Mouse (Mus musculus) MEL-GATA-1-ER (cell line): ENCODE measurements around the gene Abcc5.
A peak's percentile ranks its signal among the peaks of the same experiment; 100 is the strongest.
"Not testable (repeated sequence)": the region's sequence is repeated elsewhere in the genome, so short reads cannot be mapped to it uniquely, and the experiment has no call there.

Experiments used
- DNase-seq: peaks from one replicate; pipeline ENCODE4 v3.0.0-alpha.2; 2012; ENCODE audit warnings: low read depth; ENCODE audit errors: extremely low read depth

Gene Abcc5

DNA sequence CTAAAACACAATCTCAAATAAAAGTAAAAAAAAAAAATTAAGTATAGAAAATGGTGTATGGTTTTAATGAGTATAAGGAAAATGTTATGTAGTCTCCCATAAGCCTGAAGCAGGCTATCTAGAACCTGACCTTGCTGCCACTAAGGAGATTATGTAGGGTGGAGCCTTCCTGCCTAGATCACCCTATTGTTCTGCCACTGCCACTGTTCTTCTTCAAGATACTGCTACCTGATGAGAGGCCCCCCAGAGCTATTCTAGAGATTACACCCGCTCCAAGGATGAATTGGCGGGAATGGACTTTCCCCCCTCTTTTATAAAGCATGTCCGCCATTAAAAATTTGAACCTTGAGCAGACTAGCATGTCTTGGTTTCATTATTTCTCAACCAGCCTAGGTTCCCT, 64.7 kb downstream of the Abcc5 start:
- DNase-seq: not testable (repeated sequence)

DNA sequence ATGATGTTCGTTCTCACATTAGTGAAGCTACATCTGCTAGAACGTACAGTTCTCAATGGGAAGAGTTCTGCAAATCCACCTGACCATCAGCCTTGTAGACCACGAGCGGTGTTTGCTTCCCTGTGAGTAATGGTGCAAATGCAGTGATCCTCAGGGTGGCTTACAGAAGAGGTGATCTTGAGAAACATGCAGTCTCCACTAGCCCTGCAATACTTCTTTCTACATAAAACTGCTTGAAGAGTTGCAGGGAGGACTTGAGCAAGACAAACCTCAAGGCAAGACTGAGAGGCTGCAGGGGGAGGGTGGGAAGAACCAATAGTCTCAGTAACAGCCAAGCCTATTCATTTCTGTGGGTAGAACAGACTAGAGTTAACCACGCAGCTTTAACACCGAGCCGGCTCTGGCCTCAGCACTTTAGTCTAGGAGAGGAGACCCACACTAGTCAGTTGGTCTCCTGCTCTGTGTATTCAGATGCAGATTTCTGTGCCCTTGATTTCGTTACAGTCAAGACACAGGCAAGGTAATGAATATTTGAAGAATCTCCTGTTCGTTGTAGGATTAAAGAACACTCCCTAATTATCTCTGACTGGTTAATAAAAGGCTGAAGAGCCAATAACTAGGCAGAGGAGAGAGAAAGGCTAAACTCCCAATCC, 66.4 kb downstream of the Abcc5 start:
- DNase-seq: no peak

DNA sequence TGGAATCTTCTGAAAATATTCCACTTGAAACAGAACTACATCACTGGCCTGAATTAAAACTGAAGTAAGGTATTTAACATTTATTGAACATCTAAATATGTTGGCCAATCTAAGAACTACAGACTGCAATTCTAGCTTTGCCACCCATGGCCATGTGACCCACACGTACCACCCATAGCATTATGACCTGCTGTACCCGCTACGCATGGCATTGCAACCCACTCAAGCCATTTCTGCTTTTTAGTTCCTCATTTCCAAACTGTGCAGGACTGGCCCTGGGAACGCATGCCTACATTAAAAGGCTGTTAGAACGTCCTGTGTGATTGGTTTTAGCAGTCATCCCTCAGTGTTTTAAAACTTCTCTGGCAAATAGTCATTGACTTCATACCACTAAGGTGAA, 68.4 kb downstream of the Abcc5 start:
- DNase-seq: peak; percentile 28

GRCm38 (mm10) chr16:20354762-20355161, 71.4 kb downstream of the Abcc5 start:
- no peak for DNase-seq

DNA sequence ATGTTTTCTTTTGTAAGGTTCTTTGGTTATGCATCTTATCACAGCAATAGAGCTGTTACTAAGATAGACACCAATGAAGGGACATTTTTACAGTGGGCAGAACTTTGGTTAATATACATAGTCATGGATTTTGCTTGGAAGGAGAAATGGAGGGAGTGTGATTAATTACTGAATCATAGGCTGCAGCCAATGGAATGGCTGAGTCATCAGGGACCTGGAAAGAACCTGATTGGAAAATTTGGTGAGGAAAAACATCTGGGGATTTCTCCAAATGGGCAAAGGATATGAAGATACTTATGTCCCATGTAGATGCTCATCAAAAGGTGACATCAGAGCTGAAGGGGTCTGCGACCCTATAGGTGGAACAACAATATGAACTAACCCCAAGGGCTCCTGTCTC, 72.2 kb downstream of the Abcc5 start:
- no peak for DNase-seq

DNA sequence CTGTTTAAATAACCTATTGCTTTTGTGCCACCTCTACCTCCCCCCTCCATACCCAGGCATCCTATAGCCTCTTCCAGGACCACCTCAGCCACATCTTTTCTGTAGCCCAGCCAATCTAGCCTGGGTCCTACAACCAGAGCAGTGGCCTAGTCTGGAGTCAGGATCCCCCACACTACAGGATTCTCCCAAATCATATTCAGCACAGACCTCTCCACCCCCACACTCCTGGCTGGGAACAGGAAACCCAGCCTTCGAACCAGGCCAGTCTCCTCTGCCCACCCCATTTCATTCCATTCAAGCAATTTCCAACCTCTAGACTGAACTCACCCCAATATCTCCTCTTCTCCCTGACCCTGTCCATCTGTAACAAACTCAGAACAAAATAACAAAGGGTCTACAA, 80.7 kb downstream of the Abcc5 start:
- DNase-seq: no peak

DNA sequence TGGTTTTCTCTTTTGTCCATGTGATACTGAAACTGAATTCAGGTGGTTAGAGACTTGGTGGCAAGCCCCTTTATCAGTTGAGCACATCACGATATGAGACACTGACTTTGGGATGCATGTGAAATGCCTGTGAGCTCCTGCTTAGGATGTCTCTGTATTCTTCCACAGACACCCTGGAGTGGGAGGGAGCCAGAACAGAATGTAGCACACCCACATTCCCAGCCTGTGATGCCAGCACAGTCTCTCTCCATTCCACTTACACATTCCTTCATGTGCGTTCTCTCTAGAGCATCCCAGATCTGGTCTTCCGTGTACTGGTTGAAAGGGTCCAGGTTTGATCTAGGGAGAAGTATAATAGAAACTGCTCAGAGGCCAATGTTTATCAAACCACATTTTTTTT, 87.6 kb downstream of the Abcc5 start:
- DNase-seq: no peak

DNA sequence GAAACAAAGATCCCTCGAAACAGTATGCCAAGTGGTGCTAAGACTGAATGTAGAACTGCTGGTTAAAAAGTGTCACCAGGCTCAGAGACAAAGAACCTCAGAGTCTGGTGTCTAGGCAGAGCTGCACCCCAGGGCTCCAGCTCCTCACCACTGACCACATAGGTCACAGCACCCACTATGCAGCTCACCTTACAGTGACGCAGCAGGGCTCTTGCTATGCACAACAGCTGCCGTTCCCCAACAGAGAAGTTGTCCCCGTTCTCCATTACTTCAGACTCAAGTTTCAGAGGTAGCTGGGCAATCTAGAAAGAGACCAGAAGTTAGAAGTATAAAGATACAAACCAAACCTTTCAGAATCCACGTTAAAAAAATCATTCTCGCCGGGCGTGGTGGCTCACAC, 91.3 kb downstream of the Abcc5 start:
- DNase-seq: no peak

GRCm38 (mm10) chr16:20328306-20328705, 97.9 kb downstream of the Abcc5 start:
- no peak for DNase-seq

DNA sequence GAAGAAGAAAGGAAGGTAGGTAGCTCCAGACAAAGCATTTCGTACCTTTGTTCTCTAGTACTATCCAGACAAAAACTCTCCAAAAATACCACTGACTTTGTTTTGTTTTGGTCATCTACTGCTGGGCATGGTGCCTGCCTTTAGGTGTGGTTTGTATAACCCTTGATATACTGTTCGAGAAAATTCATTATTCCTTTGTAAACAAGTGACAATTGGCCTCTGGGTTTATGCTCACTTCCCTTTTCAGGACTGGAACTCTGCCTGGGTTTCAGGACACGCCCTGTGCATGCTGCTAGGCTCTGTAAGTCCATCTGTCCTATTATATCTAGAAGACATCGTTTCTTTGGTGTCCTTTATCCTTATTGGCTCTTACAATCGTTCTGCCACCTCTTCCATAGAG, 100.9 kb downstream of the Abcc5 start, which contains the start of gene Cyp2ab1:
TSS of gene Cyp2ab1 (minus strand) at position 119 of the 400 bp plus-strand sequence.
- peak; percentile 56 for DNase-seq

DNA sequence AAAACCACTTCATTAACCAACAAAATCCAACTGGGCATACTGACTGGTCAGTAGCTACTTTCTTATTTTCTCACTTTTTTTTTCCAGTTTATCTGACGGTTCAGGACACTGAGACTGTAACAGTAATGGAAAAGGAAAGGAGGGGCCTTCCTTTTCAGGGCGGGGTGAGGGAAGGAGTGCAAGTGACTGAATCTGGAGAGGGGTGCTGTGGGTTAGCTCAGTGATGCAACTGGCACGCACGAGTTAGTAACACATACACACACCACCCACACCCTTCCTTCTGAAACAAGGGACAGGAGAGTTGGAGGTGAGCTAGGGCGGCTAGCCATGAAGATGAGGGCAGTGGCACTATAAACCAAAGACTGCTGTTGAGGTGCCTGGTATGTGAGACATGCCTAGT, 102.3 kb downstream of the Abcc5 start:
- DNase-seq: no peak

GRCm38 (mm10) chr16:20322274-20322673, 103.9 kb downstream of the Abcc5 start:
- DNase-seq: no peak

DNA sequence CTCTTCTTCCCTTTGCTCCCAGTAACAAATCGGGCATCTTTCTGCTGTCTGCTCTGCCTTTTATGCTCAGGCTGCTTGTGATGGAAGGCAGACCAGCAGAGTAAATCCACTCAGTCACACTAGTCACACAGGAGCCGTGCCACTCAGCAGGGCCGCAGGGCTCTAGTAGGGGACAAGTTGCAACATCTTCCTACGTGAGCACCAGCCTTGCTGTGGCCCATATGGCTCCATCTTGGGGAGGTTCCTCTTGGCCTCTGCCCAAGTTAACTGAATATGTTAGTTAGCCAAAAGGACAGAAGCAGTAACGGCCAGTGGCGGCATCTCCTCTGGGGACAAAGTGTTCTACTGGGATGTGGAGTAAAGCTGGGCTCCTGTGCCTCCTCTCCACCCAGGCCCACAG, 109.4 kb downstream of the Abcc5 start:
- DNase-seq: no peak

GRCm38 (mm10) chr16:20315266-20315665, 110.9 kb downstream of the Abcc5 start:
- no peak for DNase-seq

GRCm38 (mm10) chr16:20312272-20312671, 113.9 kb downstream of the Abcc5 start:
- no peak for DNase-seq

DNA sequence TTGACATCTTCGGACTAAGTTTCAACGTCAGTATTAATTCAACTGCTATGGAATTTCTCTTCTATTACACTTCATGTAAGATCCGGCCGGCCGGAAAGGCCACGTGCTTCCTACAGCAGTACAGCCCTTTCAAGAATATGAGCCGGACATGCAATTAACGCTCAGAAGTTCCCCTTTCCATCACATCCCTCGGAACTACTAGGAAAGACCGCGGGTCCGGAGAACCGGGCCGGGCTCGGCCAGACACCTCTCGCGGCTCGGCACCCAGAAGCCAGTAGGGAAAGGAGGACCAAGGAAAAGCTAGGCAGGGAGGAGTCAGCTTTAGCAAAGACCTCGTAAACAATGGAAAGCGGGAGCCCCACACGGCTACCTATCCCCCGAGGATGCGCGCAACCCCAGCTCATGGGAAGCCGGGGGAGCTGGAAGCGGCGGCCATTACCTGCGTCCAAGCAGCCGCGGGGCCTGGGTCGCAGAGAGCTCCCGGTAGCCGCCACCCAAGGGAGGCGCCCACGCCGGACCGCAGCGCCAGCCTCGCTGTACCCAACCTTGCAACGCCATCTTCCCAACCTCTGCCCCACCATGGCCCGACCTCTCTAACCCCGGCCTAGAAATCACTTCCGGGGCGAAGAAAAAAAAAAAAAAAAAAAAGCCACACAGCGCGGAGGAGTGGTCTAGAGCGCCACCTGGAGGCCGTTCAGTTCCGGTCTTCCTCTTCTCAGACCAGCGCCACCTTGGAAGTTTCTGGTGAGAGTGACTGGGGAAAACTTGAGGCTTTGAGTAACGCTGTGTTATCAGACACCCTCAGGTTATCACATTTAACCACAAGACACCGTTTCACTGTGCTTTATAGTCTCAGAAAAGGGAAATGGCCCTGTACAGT, 124.2 kb downstream of the Abcc5 start, which contains the start of gene Parl:
TSS of gene Parl (minus strand) at position 618 of the 880 bp plus-strand sequence.
- peak; percentile 97 for DNase-seq

DNA sequence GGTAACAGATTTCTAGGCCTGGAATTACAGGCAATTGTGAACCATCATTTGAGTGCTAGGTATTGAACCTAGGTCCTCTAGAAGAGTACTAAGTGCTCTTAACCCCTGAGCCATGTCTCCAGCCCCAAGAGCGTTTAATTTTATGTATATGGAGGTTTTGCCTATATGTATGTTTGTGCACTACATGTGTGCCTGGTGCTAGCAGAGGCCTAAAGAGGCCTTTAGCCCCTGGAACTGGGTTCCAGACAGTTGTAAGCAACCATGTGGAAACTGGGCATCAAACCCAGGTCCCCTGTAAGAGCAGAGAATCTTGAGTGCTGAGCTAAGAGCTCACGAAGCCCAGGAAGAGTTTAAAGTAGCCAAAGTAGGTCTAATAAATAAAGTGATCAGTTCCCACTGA, 126.1 kb downstream of the Abcc5 start:
- no peak for DNase-seq
